Mouse (Mus musculus): ENCODE results near the gene Fcmr. TPM values are rescaled to one million over a fixed set of nuclear protein-coding genes. Genes with fewer than 3 reads are reported as not detected.

Fcmr gene
- 2.6 TPM for polyA plus RNA-seq (2014; fragmentation: Illumina TruSeq; extraction: RNeasy Lipid Tissue Mini Kit (QIAGEN cat#74804); ENCODE audit: low replicate concordance)

DNA sequence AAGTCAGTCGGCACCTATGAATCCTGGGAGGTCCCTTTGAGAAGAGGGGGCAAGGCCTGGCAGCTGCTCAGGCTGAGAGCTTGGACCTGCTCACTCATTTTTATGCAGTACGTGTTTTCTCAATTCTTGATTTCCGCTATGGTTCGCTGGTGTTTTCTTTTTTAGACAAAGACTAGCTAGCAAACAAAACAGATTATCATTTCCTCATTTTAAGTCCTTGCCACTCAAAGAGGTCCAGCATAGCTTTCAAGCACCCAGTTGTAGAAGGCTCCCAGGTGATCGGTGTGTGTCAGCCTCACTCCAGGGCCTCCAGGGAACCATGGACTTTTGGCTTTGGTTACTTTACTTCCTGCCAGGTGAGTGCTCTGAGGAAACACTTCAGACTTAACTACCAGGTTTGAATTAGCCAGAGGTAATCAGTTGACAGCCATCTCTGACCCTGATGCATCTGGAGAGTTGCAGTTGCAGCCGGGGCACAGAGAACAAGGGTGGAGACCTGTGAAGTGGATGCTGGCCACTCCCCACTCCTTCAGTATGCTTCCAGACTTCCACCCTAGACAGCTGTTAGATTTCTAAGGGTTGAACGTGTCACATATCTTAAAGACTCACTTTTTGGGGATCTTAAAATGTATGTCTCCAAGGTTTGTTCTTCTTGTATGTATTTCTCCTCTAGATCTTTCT lies at the start of gene Fcmr:
TSS of gene Fcmr (plus strand) at position 129 of the 681 bp plus-strand sequence.

DNA sequence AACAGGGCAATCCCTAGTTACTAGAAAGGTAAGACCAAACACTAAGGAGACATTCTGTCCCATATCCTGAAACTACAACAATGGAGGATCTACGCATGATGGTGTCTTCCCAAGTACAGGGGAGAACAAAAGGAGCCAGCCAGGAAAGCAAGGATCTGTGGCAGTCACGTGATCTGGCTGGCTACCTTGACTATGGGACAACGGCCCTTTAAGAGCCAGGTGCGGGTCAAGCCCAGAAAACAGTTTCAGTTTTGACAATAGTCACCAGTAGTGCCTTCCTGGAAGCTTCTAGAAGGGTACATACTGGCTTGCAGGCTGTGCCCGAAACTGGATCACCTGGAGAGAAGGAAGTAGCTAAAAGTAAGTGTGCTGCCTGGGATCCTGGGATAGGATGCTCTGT lies 39.0 kb upstream of the Fcmr start, which contains the start of gene Pigr:
TSS of gene Pigr (plus strand) at position 237 of the 400 bp plus-strand sequence.

DNA sequence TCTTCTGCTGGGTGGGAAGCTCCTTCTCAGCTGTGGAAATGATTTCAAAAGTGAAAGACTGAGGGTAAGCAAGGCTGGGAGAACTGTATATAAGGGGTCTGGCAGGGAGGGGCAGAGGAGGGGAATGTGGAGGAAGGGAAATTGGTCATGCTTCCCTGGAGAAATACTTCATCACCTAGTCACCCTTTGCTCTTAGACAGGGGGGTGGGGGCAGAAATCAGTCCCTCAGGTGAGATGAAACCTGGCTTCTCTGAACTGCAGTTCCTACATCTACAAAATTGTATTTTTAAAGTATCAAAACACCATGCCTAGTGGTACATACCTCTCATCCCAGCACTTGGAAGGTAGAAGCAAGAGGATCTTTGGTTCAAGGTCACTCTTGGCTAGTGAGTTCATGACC lies 21.9 kb downstream of the Fcmr start, which contains the start of gene Il24:
TSS of gene Il24 (minus strand) at position 101 of the 400 bp plus-strand sequence.

DNA sequence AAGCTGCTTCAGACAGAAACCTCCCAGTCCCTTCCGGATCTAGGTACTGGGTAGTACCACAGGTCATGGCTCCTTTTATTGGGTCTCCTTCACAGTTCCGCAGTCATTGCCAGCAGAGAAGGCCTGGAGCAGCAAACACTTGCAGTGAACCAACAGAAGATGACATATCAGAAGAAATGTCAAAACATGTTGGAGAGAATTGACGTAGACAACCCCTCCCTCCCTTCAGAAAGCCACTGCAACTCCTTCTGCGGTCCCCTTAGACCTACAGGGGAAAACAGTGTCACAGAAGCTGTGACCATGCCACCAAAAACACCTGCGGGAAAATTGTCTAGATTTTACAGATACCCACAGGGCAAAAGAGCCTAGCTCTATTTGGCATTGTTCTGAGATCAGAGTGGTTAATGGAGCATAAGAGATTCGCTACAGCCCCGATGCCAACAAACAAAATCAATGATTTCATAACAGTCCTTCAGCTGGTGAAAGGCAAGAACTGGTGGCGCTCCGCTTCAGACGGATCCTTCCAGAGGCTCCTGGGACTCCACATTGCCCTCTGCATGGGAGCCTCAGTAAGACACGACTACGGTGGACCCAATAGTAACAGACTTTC lies 46.0 kb downstream of the Fcmr start, which contains the start of gene Il20:
TSS of gene Il20 (minus strand) at position 51 of the 610 bp plus-strand sequence.

Other genes with a start within 250 kb of the Fcmr start
- gene Zp3r, start 236.0 kb upstream of the Fcmr start, polyA plus RNA-seq (2014; fragmentation: Illumina TruSeq; extraction: RNeasy Lipid Tissue Mini Kit (QIAGEN cat#74804); ENCODE audit: low replicate concordance), result not detected
- 1.9 TPM for gene C4bp, start 204.0 kb upstream of the Fcmr start, polyA plus RNA-seq (2014; fragmentation: Illumina TruSeq; extraction: RNeasy Lipid Tissue Mini Kit (QIAGEN cat#74804); ENCODE audit: low replicate concordance)
- gene Gm29427, start 149.9 kb upstream of the Fcmr start, polyA plus RNA-seq (2014; fragmentation: Illumina TruSeq; extraction: RNeasy Lipid Tissue Mini Kit (QIAGEN cat#74804); ENCODE audit: low replicate concordance), result 1.5 TPM
- gene Yod1, start 148.3 kb upstream of the Fcmr start, polyA plus RNA-seq (2014; fragmentation: Illumina TruSeq; extraction: RNeasy Lipid Tissue Mini Kit (QIAGEN cat#74804); ENCODE audit: low replicate concordance), result 21.0 TPM
- 38.7 TPM for gene Pfkfb2, start 136.4 kb upstream of the Fcmr start, polyA plus RNA-seq (2014; fragmentation: Illumina TruSeq; extraction: RNeasy Lipid Tissue Mini Kit (QIAGEN cat#74804); ENCODE audit: low replicate concordance)
- 15.9 TPM for gene AA986860, start 133.7 kb upstream of the Fcmr start, polyA plus RNA-seq (2014; fragmentation: Illumina TruSeq; extraction: RNeasy Lipid Tissue Mini Kit (QIAGEN cat#74804); ENCODE audit: low replicate concordance)
- gene Fcamr, start 64.8 kb upstream of the Fcmr start, polyA plus RNA-seq (2014; fragmentation: Illumina TruSeq; extraction: RNeasy Lipid Tissue Mini Kit (QIAGEN cat#74804); ENCODE audit: low replicate concordance), result not detected
- 3,567 TPM for gene Pigr, start 39.0 kb upstream of the Fcmr start, polyA plus RNA-seq (2014; fragmentation: Illumina TruSeq; extraction: RNeasy Lipid Tissue Mini Kit (QIAGEN cat#74804); ENCODE audit: low replicate concordance)
- not detected for gene Il24, start 21.8 kb downstream of the Fcmr start, polyA plus RNA-seq (2014; fragmentation: Illumina TruSeq; extraction: RNeasy Lipid Tissue Mini Kit (QIAGEN cat#74804); ENCODE audit: low replicate concordance)
- not detected for gene Il20, start 45.8 kb downstream of the Fcmr start, polyA plus RNA-seq (2014; fragmentation: Illumina TruSeq; extraction: RNeasy Lipid Tissue Mini Kit (QIAGEN cat#74804); ENCODE audit: low replicate concordance)
- not detected for gene Il19, start 74.4 kb downstream of the Fcmr start, polyA plus RNA-seq (2014; fragmentation: Illumina TruSeq; extraction: RNeasy Lipid Tissue Mini Kit (QIAGEN cat#74804); ENCODE audit: low replicate concordance)
- gene Il10, start 154.2 kb downstream of the Fcmr start, polyA plus RNA-seq (2014; fragmentation: Illumina TruSeq; extraction: RNeasy Lipid Tissue Mini Kit (QIAGEN cat#74804); ENCODE audit: low replicate concordance), result 0.45 TPM
- 20.0 TPM for gene Mapkapk2, start 232.2 kb downstream of the Fcmr start, polyA plus RNA-seq (2014; fragmentation: Illumina TruSeq; extraction: RNeasy Lipid Tissue Mini Kit (QIAGEN cat#74804); ENCODE audit: low replicate concordance)